ENCODE assay signal across 21 mouse cellular contexts in the genomic region with DNA sequence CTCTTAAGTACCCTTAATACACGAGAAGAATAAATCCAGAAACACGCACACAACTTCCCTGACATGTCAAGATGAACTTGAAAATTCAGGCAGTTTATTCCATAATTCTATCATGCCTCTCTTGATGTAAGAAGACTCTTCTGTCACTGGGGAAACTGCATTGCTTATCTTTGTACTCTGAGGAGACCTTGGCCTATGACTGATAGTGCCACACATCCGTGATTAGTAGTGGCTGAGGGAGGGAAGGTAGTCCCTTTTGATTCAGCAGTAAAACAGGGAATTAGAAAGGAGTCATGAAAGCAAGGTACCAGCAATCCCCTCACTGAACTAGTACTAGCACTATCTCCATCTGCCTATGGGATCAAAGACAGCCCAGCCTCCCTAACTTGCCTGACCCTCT. TPM values are rescaled to one million over a fixed set of nuclear protein-coding genes. Genes with fewer than 3 reads are reported as not detected.
DNase-seq lines count a peak whose midpoint lies in the region; ATAC-seq and TF ChIP-seq lines count a peak whose summit lies in the region.
"Had no signal": no experiment of that assay in that cellular context is flagged by ENCODE, and none has a peak within 500 bp of the region (broad histone marks: within the 10 kb centered on the region; RNA-seq: fewer than 3 reads in every experiment).

No protein-coding gene starts in this region.

- H3K4me2 ChIP-seq in liver, embryonic 11.5 days, result no peak overlapping the region
- H3K4me2 ChIP-seq in liver, postnatal 0 days (ENCODE audit: low read depth, low read length), result no peak overlapping the region
- H3K4me2 ChIP-seq in liver, embryonic 14.5 days (ENCODE audit: low read depth), result no peak overlapping the region
- H3K4me2 ChIP-seq: embryonic facial prominence, embryonic 13.5 days; forebrain, embryonic 12.5 days; heart, embryonic 12.5 days; hindbrain, embryonic 14.5 days had no signal

- no peak overlapping the region for H3K4me3 ChIP-seq in liver, embryonic 11.5 days (ENCODE audit: low read depth, low read length)
- no peak overlapping the region for H3K4me3 ChIP-seq in liver, postnatal 0 days (ENCODE audit: low read depth, low read length)
- H3K4me3 ChIP-seq in liver, embryonic 14.5 days (ENCODE audit: insufficient read depth in 1 of 2, low read depth in 2 of 2, low read length in 2 of 2), result no peak overlapping the region
- H3K4me3 ChIP-seq: embryonic facial prominence, embryonic 13.5 days; forebrain, embryonic 12.5 days; heart, adult 2 months; heart, embryonic 12.5 days; hindbrain, embryonic 10.5 days had no signal

- no peak overlapping the region for H3K9ac ChIP-seq in liver, embryonic 11.5 days (ENCODE audit: low read depth, low read length)
- H3K9ac ChIP-seq in liver, postnatal 0 days (replicated peaks), result no peak overlapping the region
- no peak overlapping the region for H3K9ac ChIP-seq in liver, embryonic 14.5 days (replicated peaks)
- H3K9ac ChIP-seq: embryonic facial prominence, embryonic 13.5 days; forebrain, embryonic 12.5 days; heart, embryonic 12.5 days; hindbrain, embryonic 14.5 days had no signal

- no peak overlapping the region for H3K27ac ChIP-seq in liver, embryonic 11.5 days (ENCODE audit: low read depth, low read length)
- no peak overlapping the region for H3K27ac ChIP-seq in liver, postnatal 0 days (ENCODE audit: low read depth)
- no peak overlapping the region for H3K27ac ChIP-seq in liver, embryonic 14.5 days
- H3K27ac ChIP-seq: embryonic facial prominence, embryonic 13.5 days; forebrain, embryonic 12.5 days; heart, adult 2 months; hindbrain, embryonic 10.5 days; hindbrain, embryonic 14.5 days had no signal

- H3K36me3 ChIP-seq in liver, embryonic 11.5 days (ENCODE audit: control insufficient read depth, insufficient read depth, low read length), result no peaks in the 10 kb centered on the region
- no peaks in the 10 kb centered on the region for H3K36me3 ChIP-seq in liver, postnatal 0 days (replicated peaks; ENCODE audit: insufficient read depth, low read length)
- no peaks in the 10 kb centered on the region for H3K36me3 ChIP-seq in liver, embryonic 14.5 days (replicated peaks; ENCODE audit: control insufficient read depth, insufficient read depth, low read depth)
- H3K36me3 ChIP-seq: embryonic facial prominence, embryonic 13.5 days; forebrain, embryonic 12.5 days; heart, embryonic 12.5 days; hindbrain, embryonic 10.5 days had no signal

- peaks cover 14% of the 10 kb centered on the region; the same call in 1 of the 2 replicates for H3K4me1 ChIP-seq in liver, embryonic 11.5 days (replicated peaks; ENCODE audit: control insufficient read depth, insufficient read depth, low read length)
- H3K4me1 ChIP-seq in liver, postnatal 0 days (ENCODE audit: insufficient read depth), result peaks cover 2% of the 10 kb centered on the region
- peaks cover 12 to 14% of the 10 kb centered on the region in 2 experiments for H3K4me1 ChIP-seq in liver, embryonic 14.5 days (replicated peaks; ENCODE audit: control insufficient read depth in 2 of 2, insufficient read depth in 2 of 2, low read length in 1 of 2)
- H3K4me1 ChIP-seq: embryonic facial prominence, embryonic 13.5 days; hindbrain, embryonic 10.5 days had no signal

- no peaks in the 10 kb centered on the region for H3K9me3 ChIP-seq in liver, embryonic 11.5 days (ENCODE audit: control insufficient read depth, low read length)
- H3K9me3 ChIP-seq in liver, postnatal 0 days (ENCODE audit: low read length), result no peaks in the 10 kb centered on the region
- no peaks in the 10 kb centered on the region for H3K9me3 ChIP-seq in liver, embryonic 14.5 days (ENCODE audit: control insufficient read depth, low read length)
- H3K9me3 ChIP-seq: embryonic facial prominence, embryonic 13.5 days; forebrain, embryonic 12.5 days; G1E; heart, embryonic 12.5 days; hindbrain, embryonic 10.5 days had no signal

- no peaks in the 10 kb centered on the region for H3K27me3 ChIP-seq in liver, embryonic 11.5 days (replicated peaks; ENCODE audit: control insufficient read depth, insufficient read depth, low read length)
- H3K27me3 ChIP-seq in liver, postnatal 0 days (ENCODE audit: insufficient read depth, low read length), result no peaks in the 10 kb centered on the region
- no peaks in the 10 kb centered on the region for H3K27me3 ChIP-seq in liver, embryonic 14.5 days (ENCODE audit: control insufficient read depth, insufficient read depth, low read length)
- H3K27me3 ChIP-seq: embryonic facial prominence, embryonic 13.5 days; forebrain, embryonic 12.5 days; heart, embryonic 12.5 days had no signal

- TF ChIP-seq CTCF in liver, postnatal 0 days (IDR thresholded peaks at IDR 0.05; ENCODE audit: low read depth), result no peak
- no peak for TF ChIP-seq CTCF in liver, embryonic 14.5 days (IDR thresholded peaks at IDR 0.05; ENCODE audit: low read depth)

- TF ChIP-seq EP300 in liver, postnatal 0 days (IDR thresholded peaks at IDR 0.05; ENCODE audit: low read depth), result no peak
- peak; percentile 30; the same call in 1 of the 2 replicates for TF ChIP-seq EP300 in liver, embryonic 14.5 days (IDR thresholded peaks at IDR 0.05; ENCODE audit: low read depth)

- WGBS in liver, embryonic 11.5 days, result 64% methylated on average over 3 of the region's 3 CpGs
- 68% methylated on average over 3 of the region's 3 CpGs for WGBS in liver, postnatal 0 days (ENCODE audit: insufficient replicate concordance)
- 51% methylated on average over 3 of the region's 3 CpGs for WGBS in liver, embryonic 14.5 days (ENCODE audit: insufficient replicate concordance)

- peak; percentile 73 for ATAC-seq in liver, embryonic 11.5 days (replicated peaks; ENCODE audit: low FRiP score)
- no peak for ATAC-seq in liver, postnatal 0 days
- ATAC-seq in liver, embryonic 14.5 days (ENCODE audit: insufficient read depth), result peak; percentile 69; the same call in 1 of the 2 replicates
- peak; percentile 56 for ATAC-seq in megakaryocyte-erythroid progenitor cell, adult 5-6 weeks (replicated peaks; ENCODE audit: low FRiP score, low TSS enrichment, poor library complexity, severe bottlenecking)
- ATAC-seq: CD4-positive, CD25-positive, alpha-beta regulatory T cell, adult 4 months; forebrain, embryonic 16.5 days had no signal

- DNase-seq in adrenal gland, adult (ENCODE audit: inconsistent age in 2 of 2, low spot score in 1 of 2), result peak; percentile 45 to 73
- no peak for DNase-seq in adrenal gland, postnatal 36 days
- DNase-seq in liver, embryonic 11.5 days (ENCODE audit: low spot score), result no peak
- DNase-seq in liver, postnatal 0 days, result no peak
- no peak for DNase-seq in liver, embryonic 14.5 days (ENCODE audit: low read depth in 3 of 3, low spot score in 3 of 3)
- DNase-seq in frontal cortex, postnatal 36 days (ENCODE audit: low spot score in 2 of 2), result no peak
- DNase-seq: B cell, adult 2 months; cerebellum, adult 11-12 months; cerebellum, adult 9-10 months; cerebellum, postnatal 25 days; gastrocnemius, postnatal 14 days; heart, adult 2 months had no signal

RNA-seq across cellular contexts. Expression of a gene that starts 22.6 kb away (rescaled TPM):
- total RNA-seq in adrenal gland, postnatal 36 days (2021), result 10 to 100 TPM; 14.5 to 20.3 TPM
- polyA plus RNA-seq in liver, embryonic 11.5 days (2014; fragmentation: Nextera tagmentation; extraction: Ambion mirVana), result 1.4 and 1.5 TPM in 2 replicates
- 0.94 and 1.4 TPM in 2 replicates for polyA plus RNA-seq in liver, postnatal 0 days (2015; fragmentation: Nextera tagmentation; extraction: Ambion mirVana)
- 1.1 and 1.5 TPM in 2 replicates for polyA plus RNA-seq in liver, embryonic 14.5 days (2012; rRNA removed)
- polyA plus RNA-seq in liver, embryonic 14.5 days (2014; fragmentation: Nextera tagmentation; extraction: Ambion mirVana), result 0.76 and 0.94 TPM in 2 replicates
- 5.6 and 10.9 TPM in 2 replicates for total RNA-seq in megakaryocyte-erythroid progenitor cell, adult 5-6 weeks (2014; fragmentation: Nextera tagmentation)
- total RNA-seq in megakaryocyte-erythroid progenitor cell, adult 5-6 weeks (2017), result 9.3 and 14.4 TPM in 2 replicates

Comparison
In these comparisons a context has a peak if more than half of its experiments do, and no peak if none do; other contexts are left out.
1. DNase-seq: peak in adrenal gland, adult (2 of 2); none in adrenal gland, postnatal 36 days (0 of 2), liver, embryonic 11.5 days (single experiment), liver, postnatal 0 days (single experiment), liver, embryonic 14.5 days (0 of 3) and frontal cortex, postnatal 36 days (0 of 2).